Mouse (Mus musculus) splenic B cell, adult 2 months (primary cell): ENCODE results near the gene Mapk3.
A peak's percentile ranks its signal among the peaks of the same experiment; 100 is the strongest.

Experiments used
- DNase-seq: peaks from one replicate; pipeline ENCODE4 v3.0.0-alpha.2; 2011; ENCODE audit warnings: low read depth, low spot score
- H3K27me3 ChIP-seq: 2 replicates; pipeline ENCODE4 v1.6.1; 2012; ENCODE audit warnings: mild to moderate bottlenecking, low read length, moderate library complexity, mixed read lengths; ENCODE audit not compliant: control insufficient read depth, poor library complexity, insufficient read depth, severe bottlenecking
- H3K36me3 ChIP-seq: 2 replicates; pipeline ENCODE4 v1.6.1; 2012; ENCODE audit warnings: mild to moderate bottlenecking, low read length, moderate library complexity, mixed read lengths; ENCODE audit not compliant: control insufficient read depth, poor library complexity, insufficient read depth, severe bottlenecking

The Mapk3 gene

GRCm38 (mm10) chr7:126799468-126800268, 40.3 kb downstream of the Mapk3 start:
- DNase-seq = no peak
- peaks cover 6% of the 10 kb centered on the region for H3K36me3 ChIP-seq
- H3K27me3 ChIP-seq = no peaks in the 10 kb centered on the region

GRCm38 (mm10) chr7:126800269-126801056, 41.1 kb downstream of the Mapk3 start:
- no peak for DNase-seq
- Histone ChIP-seq H3K36me3 (peaks cover 6% of the 10 kb centered on the region), H3K27me3 (no peaks in the 10 kb centered on the region)

- no peak for DNase-seq
These were observed 41.6 kb downstream of the Mapk3 start for GRCm38 (mm10) chr7:126801057-126801422.

GRCm38 (mm10) chr7:126802134-126802889, 42.9 kb downstream of the Mapk3 start:
- no peak for DNase-seq
- Histone ChIP-seq H3K36me3 (no peaks in the 10 kb centered on the region), H3K27me3 (no peaks in the 10 kb centered on the region)

More at GRCm38 (mm10) chr7:126801057-126801422, 41.6 kb downstream of the Mapk3 start:
- no peaks in the 10 kb centered on the region for H3K27me3 ChIP-seq
- peaks cover 6% of the 10 kb centered on the region for H3K36me3 ChIP-seq

GRCm38 (mm10) chr7:126803181-126803580, 43.8 kb downstream of the Mapk3 start:
- no peaks in the 10 kb centered on the region for H3K27me3 ChIP-seq
- H3K36me3 ChIP-seq = no peaks in the 10 kb centered on the region
- DNase-seq = no peak

- H3K36me3 ChIP-seq = no peaks in the 10 kb centered on the region
- no peaks in the 10 kb centered on the region for H3K27me3 ChIP-seq
- DNase-seq = no peak
These were observed 44.4 kb downstream of the Mapk3 start for GRCm38 (mm10) chr7:126803751-126804150.

- no peak for DNase-seq
- H3K27me3 ChIP-seq = no peaks in the 10 kb centered on the region
- H3K36me3 ChIP-seq = no peaks in the 10 kb centered on the region
These were observed 47.6 kb downstream of the Mapk3 start for GRCm38 (mm10) chr7:126806956-126807355.

DNA sequence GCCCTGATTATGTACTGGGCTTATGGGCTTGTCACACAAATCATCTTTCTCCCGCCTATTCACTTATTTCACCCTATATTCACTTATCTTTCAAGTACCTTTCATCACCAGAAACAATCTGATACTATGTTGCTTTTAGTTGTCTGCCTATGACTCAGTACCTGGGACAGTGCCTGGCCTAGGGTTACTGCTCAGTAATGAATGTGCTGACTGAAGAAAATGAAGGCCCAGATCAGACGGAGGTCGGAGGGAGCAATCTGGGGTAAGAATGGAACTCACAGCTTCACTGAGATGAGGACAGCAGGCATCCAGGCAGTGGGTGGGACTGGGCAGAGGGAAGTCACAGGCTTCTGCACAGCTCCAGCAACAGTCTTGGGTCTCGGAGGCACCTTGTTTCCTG, 48.0 kb downstream of the Mapk3 start:
- no peaks in the 10 kb centered on the region for H3K27me3 ChIP-seq
- DNase-seq = no peak
- no peaks in the 10 kb centered on the region for H3K36me3 ChIP-seq

- Histone ChIP-seq H3K36me3 (no peaks in the 10 kb centered on the region), H3K27me3 (no peaks in the 10 kb centered on the region)
- peak; percentile 49 for DNase-seq
These were observed 49.5 kb downstream of the Mapk3 start for GRCm38 (mm10) chr7:126808703-126809455.

DNA sequence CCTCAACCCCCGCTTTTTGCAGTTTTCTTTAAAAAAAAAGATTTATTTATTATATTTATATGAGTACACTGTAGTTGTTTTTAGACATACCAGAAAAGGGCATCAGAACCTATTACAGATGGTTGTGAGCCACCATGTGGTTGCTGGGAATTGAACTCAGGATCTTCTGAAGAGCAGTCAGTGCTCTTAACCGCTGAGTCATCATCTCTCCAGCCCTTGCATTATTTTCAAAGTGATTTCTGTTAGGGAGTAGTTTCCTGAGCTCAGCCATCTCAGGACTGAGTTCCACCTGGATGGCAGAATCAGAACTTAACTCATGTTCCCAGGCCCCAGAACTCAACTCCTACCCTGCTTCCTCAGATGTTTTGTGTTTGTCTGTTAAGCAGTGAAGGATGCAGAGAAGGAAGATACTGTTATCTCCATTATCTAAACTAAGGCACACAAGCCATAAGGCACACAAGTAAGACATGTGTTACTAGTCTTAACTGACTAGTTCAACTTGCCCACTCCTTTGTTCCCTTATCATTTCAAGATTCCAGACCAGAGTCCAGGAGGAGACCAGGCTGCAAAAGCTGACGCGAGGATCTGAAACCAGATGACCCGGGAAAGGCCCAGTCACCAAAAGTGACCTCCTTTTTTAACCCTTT, 50.4 kb downstream of the Mapk3 start:
- H3K27me3 ChIP-seq = no peaks in the 10 kb centered on the region
- no peak for DNase-seq

More for the DNA sequence above, 50.4 kb downstream of the Mapk3 start:
- H3K36me3 ChIP-seq = no peaks in the 10 kb centered on the region
